21 mouse cellular contexts compared by ENCODE assay signal in the genomic region with DNA sequence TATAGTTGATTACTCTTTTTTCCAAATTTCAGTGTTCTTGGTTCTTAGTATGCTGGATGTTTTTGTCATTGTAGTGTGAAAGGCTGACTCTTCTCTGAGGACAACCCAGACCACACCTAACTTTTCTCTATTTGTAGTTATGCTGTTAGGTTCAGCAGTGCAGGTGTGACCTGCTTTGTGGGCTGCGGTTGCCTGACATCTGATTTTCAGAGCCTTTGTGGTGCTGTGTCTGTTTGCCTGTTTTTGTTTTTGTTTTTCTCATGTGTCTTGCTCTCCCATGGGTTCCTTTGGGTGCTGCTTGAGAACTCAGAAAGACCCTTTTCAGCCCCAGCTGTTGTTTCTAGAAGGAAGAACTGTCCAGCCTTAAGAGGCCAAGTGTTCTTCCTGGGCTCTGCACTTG. TPM values are rescaled to one million over a fixed set of nuclear protein-coding genes. Genes with fewer than 3 reads are reported as not detected.
DNase-seq lines count a peak whose midpoint lies in the region; ATAC-seq and TF ChIP-seq lines count a peak whose summit lies in the region.
"Had no signal": no experiment of that assay in that cellular context is flagged by ENCODE, and none has a peak within 500 bp of the region (broad histone marks: within the 10 kb centered on the region; RNA-seq: fewer than 3 reads in every experiment).

No protein-coding gene starts in this region.

- peak overlapping the region; percentile 51; the same call in 1 of the 2 replicates for H3K27ac ChIP-seq in heart, postnatal 0 days (ENCODE audit: low read depth)
- H3K27ac ChIP-seq: heart, embryonic 13.5 days; hindbrain, embryonic 15.5 days; kidney, postnatal 0 days; limb, embryonic 12.5 days; liver, embryonic 13.5 days had no signal

- H3K4me2 ChIP-seq in heart, postnatal 0 days (ENCODE audit: low read depth, low read length), result no peak overlapping the region
- H3K4me2 ChIP-seq: heart, embryonic 13.5 days; hindbrain, embryonic 15.5 days; limb, embryonic 12.5 days; liver, embryonic 13.5 days had no signal

- TF ChIP-seq CTCF in heart, postnatal 0 days (IDR thresholded peaks at IDR 0.05; ENCODE audit: low read depth), result no peak

- no peaks in the 10 kb centered on the region for H3K27me3 ChIP-seq in heart, postnatal 0 days (ENCODE audit: control insufficient read depth, insufficient read depth, low read length)
- H3K27me3 ChIP-seq: heart, embryonic 13.5 days; hindbrain, embryonic 15.5 days; limb, embryonic 12.5 days; liver, embryonic 13.5 days had no signal

- WGBS in heart, postnatal 0 days, result 78% methylated on average over 1 of the region's 1 CpGs

- no peak overlapping the region for H3K4me3 ChIP-seq in heart, postnatal 0 days (ENCODE audit: low read depth, low read length)
- H3K4me3 ChIP-seq: heart, embryonic 13.5 days; hindbrain, embryonic 15.5 days; limb, embryonic 12.5 days; liver, embryonic 13.5 days; myocyte had no signal

- no peak for DNase-seq in heart, postnatal 0 days (ENCODE audit: low spot score)
- no peak for DNase-seq in heart, adult 9 months (ENCODE audit: low spot score in 2 of 2)
- DNase-seq in T-cell, adult 2 months (ENCODE audit: low spot score), result peak; percentile 78
- DNase-seq in thymus, adult 18-20 months, result peak; percentile 61 to 80
- DNase-seq in thymus, postnatal 4 days, result peak; percentile 66
- no peak for DNase-seq in adrenal gland, adult (ENCODE audit: inconsistent age in 2 of 2, low spot score in 1 of 2)
- DNase-seq in embryo, embryonic 9.5 days (ENCODE audit: extremely low spot score), result no peak
- DNase-seq: adrenal gland, postnatal 14 days; cerebellum, postnatal 14 days; heart, postnatal 4 days; kidney, adult 18-20 months; liver, embryonic 13.5 days; midbrain, embryonic 14.5 days had no signal

- no peak for TF ChIP-seq EP300 in heart, postnatal 0 days (IDR thresholded peaks at IDR 0.05; ENCODE audit: low read depth)

- H3K36me3 ChIP-seq in heart, postnatal 0 days (replicated peaks; ENCODE audit: control insufficient read depth, insufficient read depth, low read length), result no peaks in the 10 kb centered on the region
- H3K36me3 ChIP-seq: heart, embryonic 13.5 days; hindbrain, embryonic 15.5 days; limb, embryonic 12.5 days; liver, embryonic 13.5 days had no signal

- ATAC-seq in heart, postnatal 0 days (ENCODE audit: insufficient read depth, low read depth), result no peak

- H3K9ac ChIP-seq in heart, postnatal 0 days (replicated peaks; ENCODE audit: low read depth, low read length), result no peak overlapping the region
- H3K9ac ChIP-seq: heart, embryonic 13.5 days; hindbrain, embryonic 15.5 days; limb, embryonic 12.5 days; liver, embryonic 13.5 days had no signal

- H3K9me3 ChIP-seq in heart, postnatal 0 days (replicated peaks; ENCODE audit: control insufficient read depth, low read length), result no peaks in the 10 kb centered on the region
- H3K9me3 ChIP-seq: hindbrain, embryonic 15.5 days; liver, embryonic 13.5 days had no signal

- H3K4me1 ChIP-seq in heart, postnatal 0 days (ENCODE audit: control insufficient read depth, insufficient read depth), result no peaks in the 10 kb centered on the region
- H3K4me1 ChIP-seq: heart, embryonic 13.5 days; hindbrain, embryonic 15.5 days; limb, embryonic 12.5 days; liver, embryonic 13.5 days had no signal

RNA-seq across cellular contexts. Expression of gene Trpm1, which starts 52.0 kb away (rescaled TPM):
- not detected in 2 replicates for total RNA-seq in heart, postnatal 0 days (2014; rRNA removed; ENCODE audit: low replicate concordance)
- 0.14 and 0.21 TPM in 2 replicates for polyA plus RNA-seq in heart, postnatal 0 days (2015; fragmentation: Nextera tagmentation; extraction: Ambion mirVana)
- total RNA-seq: adrenal gland, postnatal 14 days; granulocyte monocyte progenitor cell, adult 5-6 weeks; heart, postnatal 4 days; layer of hippocampus, adult 18-20 months; megakaryocyte progenitor cell, adult 5-6 weeks had no signal
- polyA plus RNA-seq: liver, embryonic 13.5 days had no signal

Comparison
In these comparisons a context has a peak if more than half of its experiments do, and no peak if none do; other contexts are left out.
1. DNase-seq: peak in T-cell, adult 2 months (single experiment), thymus, adult 18-20 months (2 of 2) and thymus, postnatal 4 days (single experiment); none in heart, postnatal 0 days (single experiment), heart, adult 9 months (0 of 2), adrenal gland, adult (0 of 2) and embryo, embryonic 9.5 days (single experiment).